Mouse (Mus musculus) hindlimb bud, embryonic 11.5 days (tissue): Measurements from ENCODE around the gene Esam.

Experiments
- DNase-seq: peaks from one replicate; pipeline ENCODE4 v3.0.0-alpha.2; 2012; ENCODE audit warnings: low read depth, low spot score; ENCODE audit errors: extremely low spot score

Gene Esam

DNA sequence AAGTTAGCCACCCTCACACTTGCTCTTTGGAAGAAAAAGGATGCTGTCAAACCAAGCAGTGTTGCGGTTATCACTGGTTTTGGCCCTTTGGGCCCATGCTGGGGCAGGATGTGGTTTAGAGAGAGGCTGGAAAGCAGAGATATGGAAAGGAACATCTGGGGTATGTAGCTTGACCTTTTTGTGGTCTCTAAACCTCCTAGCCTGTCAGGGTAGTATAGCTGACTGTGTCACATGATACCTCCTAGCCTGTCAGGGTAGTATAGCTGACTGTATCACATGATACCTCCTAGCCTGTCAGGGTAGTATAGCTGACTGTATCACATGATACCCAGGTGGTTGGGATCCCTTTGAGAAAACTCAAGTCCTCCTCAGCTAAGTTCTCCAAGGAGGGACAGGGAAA lies 26.4 kb downstream of the Esam start:
- DNase-seq: no peak

DNA sequence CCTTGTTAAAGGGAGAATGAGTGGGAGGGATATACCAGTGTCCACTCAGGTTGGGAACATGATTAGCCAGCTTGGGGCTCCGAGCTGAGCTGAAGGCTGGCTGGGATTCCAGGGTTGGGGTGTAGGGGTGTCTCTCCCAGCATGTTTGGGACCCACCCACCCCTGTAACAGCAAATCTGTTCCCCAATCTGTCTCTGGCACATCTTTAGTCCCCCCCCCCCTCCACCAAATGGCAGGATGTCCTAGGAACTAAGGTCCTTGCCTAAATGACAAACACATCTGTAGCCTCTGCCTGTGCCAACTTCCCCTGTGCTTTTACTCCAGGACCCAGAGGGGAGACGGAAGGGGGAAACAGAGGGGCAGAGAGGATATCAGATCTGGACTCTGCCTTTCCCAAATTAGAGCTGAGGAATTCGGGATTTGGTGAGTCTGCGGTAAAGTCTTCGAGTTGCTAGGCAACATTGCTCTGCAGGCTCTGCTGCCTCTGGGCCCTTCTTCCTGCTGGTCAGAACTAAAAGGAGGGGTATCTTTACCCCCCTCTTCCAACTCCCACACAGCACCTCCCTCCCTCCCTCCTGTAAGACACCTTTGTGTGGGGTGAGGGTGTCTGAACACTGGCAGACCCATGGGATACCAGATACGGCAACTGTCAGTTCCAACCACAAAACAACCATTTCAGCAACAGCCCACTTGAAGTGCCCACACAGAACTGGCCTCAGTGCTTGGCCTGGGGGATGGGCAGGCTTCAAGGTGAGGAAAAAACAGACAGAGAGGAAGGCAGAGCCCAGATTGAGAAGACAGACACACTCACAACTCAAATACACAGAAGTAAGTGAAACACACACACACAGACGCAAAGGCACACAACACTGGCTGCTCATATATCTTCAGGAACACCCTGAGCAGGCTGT lies 27.2 kb downstream of the Esam start, which contains the start of gene Siae:
Siae (plus strand) TSS at position 861 of the 911 bp plus-strand sequence.
- no peak for DNase-seq

DNA sequence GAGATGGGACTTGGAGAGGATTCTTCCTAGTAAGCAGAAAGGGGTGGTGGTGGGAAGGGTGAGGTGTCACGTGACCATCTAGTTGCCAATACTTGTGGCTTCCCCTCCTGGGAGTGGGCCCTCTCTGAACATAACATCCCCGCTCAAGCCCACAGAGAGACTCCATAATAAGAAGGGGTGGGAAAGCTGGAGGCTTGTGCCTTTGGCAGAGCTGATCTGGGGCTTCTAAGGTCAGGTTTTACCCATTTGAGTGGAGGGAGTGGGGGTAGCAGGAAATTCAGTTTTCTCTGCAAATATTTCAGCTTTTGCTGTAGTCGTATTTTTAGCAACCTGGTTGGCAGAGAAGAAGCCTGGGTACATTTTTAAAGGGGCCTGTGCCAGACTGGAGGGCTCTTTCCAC lies 28.5 kb downstream of the Esam start:
- DNase-seq: no peak

DNA sequence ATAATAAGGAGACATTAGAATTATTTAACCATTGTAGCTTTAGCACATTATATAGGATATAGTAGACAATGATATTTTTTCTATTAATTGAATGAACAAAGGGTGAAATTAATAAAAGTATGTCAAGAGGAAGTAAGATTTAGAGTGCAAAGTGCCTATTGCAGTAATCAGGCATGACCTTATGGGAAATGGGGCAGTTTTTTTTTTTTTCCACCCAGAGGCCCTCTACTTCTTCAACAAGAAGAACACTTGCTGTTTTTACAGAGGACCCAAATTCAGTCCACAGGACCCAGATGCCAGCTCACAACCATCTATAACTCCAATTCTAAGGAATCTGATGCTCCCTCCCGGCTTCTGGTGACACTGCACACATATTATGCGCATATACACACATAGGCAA lies 32.7 kb downstream of the Esam start:
- no peak for DNase-seq

DNA sequence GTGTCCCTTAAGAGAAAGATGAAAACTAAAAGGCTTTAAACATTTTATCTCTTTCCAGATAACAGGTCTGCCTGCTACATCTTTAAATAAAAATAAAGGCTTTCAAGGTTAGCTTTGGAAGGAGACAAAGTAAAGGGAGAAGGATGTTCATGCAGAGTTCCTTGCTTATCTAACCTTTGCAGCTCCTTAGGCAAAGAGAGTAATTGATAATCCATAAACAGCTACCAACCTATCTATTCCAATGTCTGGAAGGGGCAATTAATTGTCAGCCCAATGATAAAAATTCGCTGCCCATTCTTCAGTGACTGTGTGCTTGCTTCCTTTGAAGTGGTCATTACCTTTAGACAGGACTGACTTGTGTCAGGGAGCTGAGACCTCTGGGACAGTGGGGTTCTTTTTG lies 35.9 kb downstream of the Esam start:
- no peak for DNase-seq

DNA sequence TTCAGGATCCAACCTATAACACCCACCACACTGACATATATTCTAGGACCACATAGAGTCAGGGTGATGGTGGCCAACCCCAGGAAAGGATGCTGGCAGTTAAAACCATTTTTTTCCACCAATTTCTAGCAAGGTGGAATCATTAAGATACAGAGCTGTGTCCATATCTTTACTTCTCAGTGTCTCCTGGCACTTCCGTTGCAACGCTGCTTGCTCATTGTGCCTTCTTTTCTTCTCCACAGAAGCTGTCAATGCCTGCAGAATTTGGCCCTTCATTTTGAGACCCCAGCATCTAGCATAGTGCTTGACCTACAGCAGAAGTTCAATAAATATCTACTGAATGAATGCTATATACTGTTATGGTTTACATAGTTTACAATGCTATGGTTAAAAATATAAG lies 39.1 kb downstream of the Esam start:
- DNase-seq: no peak

DNA sequence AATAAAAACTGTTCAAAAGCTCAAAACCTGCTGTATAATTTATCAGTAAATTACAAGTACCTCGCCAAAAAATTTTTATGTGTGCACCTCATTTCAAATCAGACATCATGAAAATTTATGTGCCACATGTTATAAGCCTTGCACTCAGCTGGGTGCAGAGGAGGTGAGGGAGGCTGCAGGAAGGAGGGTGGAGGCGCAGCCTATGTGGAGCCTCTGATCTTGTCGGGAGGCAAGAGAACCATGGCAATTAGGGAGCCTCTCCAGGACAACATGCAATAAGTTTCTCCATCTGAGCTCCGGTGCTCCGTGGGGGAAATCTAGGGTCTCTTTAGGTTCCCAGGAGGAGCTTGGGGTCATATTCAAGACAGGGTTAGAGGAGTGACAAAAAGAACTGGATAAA lies 39.6 kb downstream of the Esam start:
- no peak for DNase-seq

DNA sequence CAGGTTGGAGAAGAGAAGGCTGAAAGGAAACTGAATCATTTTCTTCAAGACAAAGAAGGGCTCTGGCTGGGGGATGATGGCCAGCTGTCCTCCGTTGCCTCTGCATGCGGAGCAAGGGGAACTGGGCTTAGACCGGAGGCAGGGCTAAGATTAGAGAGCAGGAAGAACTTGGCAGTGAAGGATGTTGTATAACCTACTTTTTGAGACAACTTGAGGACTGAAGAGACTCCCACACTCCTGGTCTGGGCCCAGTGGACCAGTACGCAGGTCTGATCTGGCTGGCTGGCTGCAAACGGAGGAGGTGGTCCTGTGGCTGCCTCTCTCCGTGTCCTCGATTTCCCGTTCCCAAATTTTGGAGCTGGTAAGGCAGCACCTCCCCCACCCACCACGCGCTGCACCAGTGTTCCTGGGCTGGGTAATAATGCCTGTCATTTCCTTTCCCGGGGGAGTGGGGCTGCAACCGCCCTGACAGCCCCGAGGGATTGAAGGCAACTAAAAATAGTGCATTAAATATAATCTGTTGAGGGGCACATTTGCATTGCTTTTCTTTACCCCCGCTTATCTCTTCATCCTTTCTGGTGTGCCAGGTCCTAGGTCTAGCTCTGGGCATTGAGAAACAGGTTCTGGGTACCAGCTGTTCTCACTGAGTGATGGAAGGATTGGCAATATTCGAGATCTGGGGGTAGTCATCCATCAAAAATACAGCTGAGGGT lies 40.2 kb downstream of the Esam start:
- DNase-seq: no peak

DNA sequence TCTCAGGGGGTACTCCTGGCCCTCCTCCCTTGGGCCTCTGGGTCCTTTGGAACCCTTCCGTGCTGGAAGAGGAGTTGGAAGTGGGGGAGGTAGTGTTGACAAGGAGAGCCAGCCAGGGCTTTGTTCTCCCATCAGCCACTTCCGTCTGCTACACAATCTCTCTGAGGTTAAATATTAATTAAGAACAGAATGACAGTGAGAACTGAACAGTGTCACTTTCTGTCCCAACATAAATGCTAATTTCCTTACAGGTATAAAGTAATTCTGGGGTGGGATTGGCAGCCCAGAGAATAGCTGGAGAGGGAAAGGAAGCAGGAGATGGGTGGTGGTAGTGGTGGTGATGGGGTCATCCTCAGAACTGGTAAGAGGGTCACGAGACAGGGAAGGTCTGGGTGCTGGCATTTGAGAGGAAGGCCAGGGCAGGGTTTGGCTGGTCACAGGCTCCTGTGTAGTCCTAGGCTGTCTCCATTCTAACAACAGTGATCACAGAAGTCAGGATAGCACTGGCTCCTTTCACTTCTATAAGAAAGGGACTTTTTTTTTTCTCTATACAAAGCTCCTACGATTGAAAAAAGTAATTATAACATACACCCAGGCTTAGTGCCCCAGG lies 40.8 kb downstream of the Esam start:
- DNase-seq: no peak

DNA sequence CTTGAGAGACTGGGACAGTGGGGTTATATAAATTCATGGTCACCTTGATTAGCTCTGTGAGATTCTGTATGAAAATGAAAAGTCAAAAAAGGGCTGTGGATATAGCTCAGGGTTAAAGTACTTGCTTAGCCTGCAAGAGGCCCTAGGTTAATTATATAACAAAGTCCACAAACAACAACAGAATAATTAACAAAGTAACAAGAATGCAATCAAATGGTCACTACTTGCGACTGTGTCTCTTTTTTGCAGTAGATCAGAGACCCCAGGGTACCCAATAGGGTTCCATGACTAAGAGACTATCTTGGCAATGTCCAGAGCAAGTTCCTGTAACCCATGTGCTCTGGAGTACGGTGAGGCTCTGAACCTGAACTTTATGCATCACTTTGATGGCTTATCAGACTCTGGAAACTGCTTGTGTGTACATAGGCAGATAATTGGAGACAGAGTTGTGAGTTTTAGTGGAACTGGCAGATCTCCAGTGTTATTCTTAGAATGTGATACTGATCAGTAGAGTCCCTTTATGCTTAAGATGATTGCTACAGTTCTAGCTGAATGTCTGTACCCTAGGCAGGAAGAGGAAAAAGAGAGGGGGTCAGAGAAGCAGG lies 41.5 kb downstream of the Esam start:
- no peak for DNase-seq

DNA sequence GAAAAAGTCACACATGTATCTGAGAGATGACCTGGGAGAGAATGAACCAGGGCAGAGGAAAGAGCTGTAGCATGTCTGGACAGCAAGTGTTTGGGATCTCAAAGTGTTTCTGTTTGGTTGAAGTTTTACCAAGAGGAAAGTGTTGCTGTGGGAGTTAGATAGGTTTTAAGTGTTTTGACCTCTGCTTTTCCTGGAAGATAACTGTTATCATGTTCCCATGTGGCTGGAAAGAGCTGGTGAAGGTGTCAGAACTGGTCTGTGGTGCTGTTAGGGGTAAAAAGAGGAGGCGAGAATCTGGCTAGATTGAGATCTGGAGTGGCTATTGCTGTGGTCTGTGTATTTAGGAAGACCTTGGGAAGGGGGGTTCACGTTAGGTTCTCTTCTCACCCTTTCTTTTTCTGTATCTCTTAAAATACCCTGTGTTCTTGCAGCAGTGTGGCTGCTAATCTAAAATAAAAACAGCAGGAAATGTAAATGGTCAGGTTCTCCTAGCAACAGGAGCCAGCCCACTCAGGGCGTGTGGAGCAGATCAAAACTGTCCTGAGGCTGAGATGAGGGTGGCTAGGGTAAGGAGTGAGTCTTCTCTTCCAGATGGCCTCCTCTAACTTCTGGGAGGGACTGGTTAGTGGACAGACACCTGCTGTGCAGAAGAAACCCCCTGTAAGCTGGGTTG lies 44.5 kb downstream of the Esam start:
- DNase-seq: no peak

DNA sequence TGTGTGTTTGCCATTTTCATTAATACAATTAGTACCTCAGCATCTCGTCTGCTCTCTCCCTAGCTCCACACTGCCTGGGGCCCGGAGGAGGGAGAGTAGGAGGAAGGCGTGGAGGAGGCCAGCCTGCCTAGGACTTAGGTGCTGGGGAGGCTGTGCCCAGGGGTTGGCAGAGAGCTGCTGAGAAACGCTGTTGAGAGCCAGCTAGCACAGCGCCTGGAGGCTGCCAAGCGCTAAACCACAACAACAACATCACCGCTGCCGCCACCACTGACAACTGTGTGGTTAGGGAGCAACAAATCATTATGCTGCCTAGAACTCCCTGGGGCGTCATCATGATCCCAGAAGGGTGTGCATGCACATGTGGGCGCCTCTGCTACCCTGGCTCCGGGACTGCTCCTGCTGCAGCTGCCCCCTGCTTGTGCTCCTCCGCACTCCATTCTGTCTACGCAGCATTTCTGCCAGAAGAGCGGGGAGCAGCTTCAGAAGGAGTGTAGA lies 48.6 kb downstream of the Esam start:
- no peak for DNase-seq

DNA sequence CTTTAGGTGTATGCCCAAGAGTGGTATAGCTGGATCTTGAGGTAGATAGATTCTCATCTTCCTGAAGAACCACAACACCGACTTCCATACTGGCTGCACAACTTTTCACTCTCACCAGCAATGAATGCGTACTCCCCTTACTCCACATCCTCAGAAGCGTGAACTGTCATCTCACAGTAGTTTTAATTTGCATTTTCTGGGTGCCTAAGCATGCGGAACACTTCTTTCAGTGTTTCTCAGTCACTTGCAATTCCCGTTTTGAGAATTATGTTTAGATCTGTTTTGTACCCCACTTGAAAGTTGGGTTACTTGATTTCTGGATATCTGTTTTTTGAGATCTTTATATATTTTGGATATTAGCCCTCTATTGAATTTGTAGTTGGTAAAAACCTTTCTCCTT lies 55.7 kb downstream of the Esam start:
- DNase-seq: no peak

DNA sequence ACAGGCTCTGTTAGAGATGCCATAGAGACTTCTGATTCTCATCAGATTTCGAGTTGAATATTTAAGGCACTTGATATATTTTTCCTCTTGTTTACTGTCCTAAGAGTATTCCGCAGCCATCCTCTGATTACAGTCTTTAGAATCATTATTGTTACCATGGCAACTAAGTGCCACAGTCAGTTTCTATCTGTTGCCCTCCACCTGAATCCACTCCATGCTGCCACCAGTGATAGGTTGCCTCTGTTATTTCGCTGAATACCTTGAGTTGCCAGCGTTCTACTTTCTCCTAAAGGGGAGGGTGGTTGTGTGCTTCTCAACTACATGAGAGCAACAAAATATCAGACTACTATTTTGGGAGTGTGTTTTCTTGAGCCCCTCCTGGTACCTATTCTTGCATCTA lies 58.8 kb downstream of the Esam start:
- no peak for DNase-seq
